Mouse (Mus musculus): Measurements from ENCODE around the gene Dand5. TPM values are rescaled to one million over a fixed set of nuclear protein-coding genes. Genes with fewer than 3 reads are reported as not detected.
"Not testable (repeated sequence)": the region's sequence is repeated elsewhere in the genome, so short reads cannot be mapped to it uniquely, and the experiment has no call there.

Gene Dand5
- polyA plus RNA-seq, 1 experiment from 2014 or later = 6.0 TPM

- Histone ChIP-seq H3K27me3 (ENCODE audit: control insufficient read depth, insufficient read depth, low read length) (no peaks in the 10 kb centered on the region), H3K27ac (ENCODE audit: low read length) (no peak overlapping the region), H3K9ac (ENCODE audit: low read length) (no peak overlapping the region), H3K9me3 (replicated peaks; ENCODE audit: control insufficient read depth, low read length) (no peaks in the 10 kb centered on the region), H3K4me1 (ENCODE audit: control insufficient read depth, insufficient read depth, low read length) (peaks cover 26% of the 10 kb centered on the region), H3K36me3 (ENCODE audit: control insufficient read depth, insufficient read depth, low read length) (peaks cover 33% of the 10 kb centered on the region), H3K4me2 (ENCODE audit: low read depth, low read length) (no peak overlapping the region), H3K4me3 (replicated peaks; ENCODE audit: low read length) (no peak overlapping the region)
- 48% methylated on average over 8 of the region's 8 CpGs for WGBS
- no peak for ATAC-seq (ENCODE audit: insufficient read depth, low FRiP score)
These were observed 14.7 kb upstream of the Dand5 start for GRCm38 (mm10) chr8:84837149-84837911.

GRCm38 (mm10) chr8:84834866-84835855 is 12.5 kb upstream of the Dand5 start:
- ATAC-seq (ENCODE audit: insufficient read depth, low FRiP score) = peak; percentile 28; the same call in 1 of the 2 replicates
- Histone ChIP-seq H3K4me2 (ENCODE audit: low read depth, low read length) (no peak overlapping the region), H3K27me3 (ENCODE audit: control insufficient read depth, insufficient read depth, low read length) (no peaks in the 10 kb centered on the region), H3K9ac (ENCODE audit: low read length) (0 out of 2 replicates have a peak overlapping the region, but pooled peaks have one; percentile 9), H3K36me3 (ENCODE audit: control insufficient read depth, insufficient read depth, low read length) (peaks cover 25% of the 10 kb centered on the region; the same call in 1 of the 2 replicates), H3K4me1 (ENCODE audit: control insufficient read depth, insufficient read depth, low read length) (peaks cover 26% of the 10 kb centered on the region), H3K4me3 (replicated peaks; ENCODE audit: low read length) (no peak overlapping the region), H3K27ac (ENCODE audit: low read length) (peak overlapping the region; percentile 52), H3K9me3 (replicated peaks; ENCODE audit: control insufficient read depth, low read length) (no peaks in the 10 kb centered on the region)
- 56% methylated on average over 10 of the region's 10 CpGs for WGBS

GRCm38 (mm10) chr8:84834002-84834865 is 11.6 kb upstream of the Dand5 start:
- Histone ChIP-seq H3K27me3 (ENCODE audit: control insufficient read depth, insufficient read depth, low read length) (no peaks in the 10 kb centered on the region), H3K9me3 (replicated peaks; ENCODE audit: control insufficient read depth, low read length) (no peaks in the 10 kb centered on the region), H3K36me3 (ENCODE audit: control insufficient read depth, insufficient read depth, low read length) (peaks cover 25% of the 10 kb centered on the region; the same call in 1 of the 2 replicates), H3K27ac (ENCODE audit: low read length) (peak overlapping the region; percentile 21; the same call in 1 of the 2 replicates), H3K4me3 (replicated peaks; ENCODE audit: low read length) (no peak overlapping the region), H3K4me2 (ENCODE audit: low read depth, low read length) (no peak overlapping the region), H3K4me1 (ENCODE audit: control insufficient read depth, insufficient read depth, low read length) (peaks cover 20% of the 10 kb centered on the region), H3K9ac (ENCODE audit: low read length) (no peak overlapping the region)
- ATAC-seq (ENCODE audit: insufficient read depth, low FRiP score) = no peak
- 82% methylated on average over 19 of the region's 19 CpGs for WGBS

- H3K9me3 ChIP-seq (replicated peaks; ENCODE audit: control insufficient read depth, low read length) = no peaks in the 10 kb centered on the region
- peak overlapping the region; percentile 98 for H3K4me3 ChIP-seq (replicated peaks; ENCODE audit: low read length)
- peak overlapping the region; percentile 75 for H3K4me2 ChIP-seq (ENCODE audit: low read depth, low read length)
- H3K27me3 ChIP-seq (ENCODE audit: control insufficient read depth, insufficient read depth, low read length) = no peaks in the 10 kb centered on the region
- ATAC-seq (ENCODE audit: insufficient read depth, low FRiP score) = no peak
- peak overlapping the region; percentile 99 for H3K9ac ChIP-seq (ENCODE audit: low read length)
- peak overlapping the region; percentile 95 for H3K27ac ChIP-seq (ENCODE audit: low read length)
- H3K4me1 ChIP-seq (ENCODE audit: control insufficient read depth, insufficient read depth, low read length) = peaks cover 18% of the 10 kb centered on the region
- WGBS = 53% methylated on average over 10 of the region's 10 CpGs
- peaks cover 19% of the 10 kb centered on the region; the same call in 1 of the 2 replicates for H3K36me3 ChIP-seq (ENCODE audit: control insufficient read depth, insufficient read depth, low read length)
These were observed 10.4 kb upstream of the Dand5 start for GRCm38 (mm10) chr8:84832759-84833742.

- Histone ChIP-seq H3K4me3 (replicated peaks; ENCODE audit: low read length) (peak overlapping the region; percentile 98), H3K27me3 (ENCODE audit: control insufficient read depth, insufficient read depth, low read length) (no peaks in the 10 kb centered on the region), H3K4me1 (ENCODE audit: control insufficient read depth, insufficient read depth, low read length) (peaks cover 18% of the 10 kb centered on the region), H3K9me3 (replicated peaks; ENCODE audit: control insufficient read depth, low read length) (no peaks in the 10 kb centered on the region), H3K4me2 (ENCODE audit: low read depth, low read length) (peak overlapping the region; percentile 75), H3K9ac (ENCODE audit: low read length) (peak overlapping the region; percentile 99), H3K27ac (ENCODE audit: low read length) (peak overlapping the region; percentile 95), H3K36me3 (ENCODE audit: control insufficient read depth, insufficient read depth, low read length) (peaks cover 13% of the 10 kb centered on the region; the same call in 1 of the 2 replicates)
- ATAC-seq (ENCODE audit: insufficient read depth, low FRiP score) = peak; percentile 78
- 1% methylated on average over 59 of the region's 59 CpGs for WGBS
These were observed 9.6 kb upstream of the Dand5 start for GRCm38 (mm10) chr8:84832034-84832717.

- H3K27me3 ChIP-seq (ENCODE audit: control insufficient read depth, insufficient read depth, low read length) = no peaks in the 10 kb centered on the region
- peaks cover 10% of the 10 kb centered on the region; the same call in 1 of the 2 replicates for H3K36me3 ChIP-seq (ENCODE audit: control insufficient read depth, insufficient read depth, low read length)
- H3K4me2 ChIP-seq (ENCODE audit: low read depth, low read length) = peak within 1 kb of the TSS; percentile 75
- peak within 1 kb of the TSS; percentile 99 for H3K9ac ChIP-seq (ENCODE audit: low read length)
- peak within 1 kb of the TSS; percentile 98 for H3K4me3 ChIP-seq (replicated peaks; ENCODE audit: low read length)
- WGBS = 64% methylated on average over 11 of the region's 11 CpGs
- peak within 1 kb of the TSS; percentile 95 for H3K27ac ChIP-seq (ENCODE audit: low read length)
- ATAC-seq (ENCODE audit: insufficient read depth, low FRiP score) = no peak
- no peaks in the 10 kb centered on the region for H3K9me3 ChIP-seq (replicated peaks; ENCODE audit: control insufficient read depth, low read length)
- H3K4me1 ChIP-seq (ENCODE audit: control insufficient read depth, insufficient read depth, low read length) = peaks cover 18% of the 10 kb centered on the region
These were observed 8.9 kb upstream of the Dand5 start, which contains the start of gene Gadd45gip1 for GRCm38 (mm10) chr8:84831490-84831889. Gadd45gip1 (plus strand) TSS chr8:84831522.

GRCm38 (mm10) chr8:84826518-84826917 is 3.9 kb upstream of the Dand5 start:
- not testable (repeated sequence) for H3K4me1 ChIP-seq (ENCODE audit: control insufficient read depth, insufficient read depth, low read length); H3K9me3 ChIP-seq (replicated peaks; ENCODE audit: control insufficient read depth, low read length); H3K27me3 ChIP-seq (ENCODE audit: control insufficient read depth, insufficient read depth, low read length); H3K9ac ChIP-seq (ENCODE audit: low read length); H3K4me2 ChIP-seq (ENCODE audit: low read depth, low read length); H3K27ac ChIP-seq (ENCODE audit: low read length); H3K4me3 ChIP-seq (replicated peaks; ENCODE audit: low read length); H3K36me3 ChIP-seq (ENCODE audit: control insufficient read depth, insufficient read depth, low read length); ATAC-seq (ENCODE audit: insufficient read depth, low FRiP score)
- WGBS = 81% methylated on average over 1 of the region's 2 CpGs

Measured in stomach, embryonic 16.5 days (tissue).